Mouse (Mus musculus): ENCODE measurements around the gene Btla. TPM values are rescaled to one million over a fixed set of nuclear protein-coding genes. Genes with fewer than 3 reads are reported as not detected.
A peak's percentile ranks its signal among the peaks of the same experiment; 100 is the strongest.

The Btla gene
- polyA plus RNA-seq, 1 experiment from 2014 or later: 0.13 TPM

DNA sequence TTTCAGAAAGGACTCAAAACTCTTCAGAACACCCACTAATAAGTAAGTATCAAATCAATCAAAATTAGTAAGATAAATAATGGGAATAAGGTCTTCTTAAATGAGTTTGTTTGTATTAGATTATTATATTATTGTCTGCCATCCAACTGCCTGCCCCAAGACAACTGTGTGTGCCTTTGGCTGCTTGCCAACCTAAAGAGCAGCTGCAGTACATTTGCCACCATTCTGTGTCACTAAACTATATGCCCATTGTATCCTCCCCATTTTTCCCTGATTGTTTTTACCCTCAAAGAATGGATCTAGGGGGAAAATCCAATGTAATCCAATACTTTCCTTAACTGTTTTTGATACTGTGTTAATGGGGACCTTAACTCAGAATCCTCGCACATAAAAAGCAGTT lies 18.6 kb downstream of the Btla start:
- TF ChIP-seq CTCF (IDR thresholded peaks at IDR 0.05; ENCODE audit: low read depth): no peak
- H3K9me3 ChIP-seq (ENCODE audit: low read depth, low read length): no peaks in the 10 kb centered on the region
- H3K27me3 ChIP-seq (ENCODE audit: insufficient read depth, low read length): no peaks in the 10 kb centered on the region
- no peaks in the 10 kb centered on the region for H3K4me1 ChIP-seq (ENCODE audit: insufficient read depth)
- DNase-seq (peak; percentile 46), ATAC-seq (ENCODE audit: insufficient read depth) (no peak)
- no peak overlapping the region for H3K9ac ChIP-seq
- 80% methylated on average over 1 of the region's 1 CpGs for WGBS
- H3K4me3 ChIP-seq (ENCODE audit: low read depth, low read length): no peak overlapping the region
- no peak overlapping the region for H3K4me2 ChIP-seq
- H3K36me3 ChIP-seq (ENCODE audit: insufficient read depth): no peaks in the 10 kb centered on the region
- H3K27ac ChIP-seq (ENCODE audit: low read depth): no peak overlapping the region

DNA sequence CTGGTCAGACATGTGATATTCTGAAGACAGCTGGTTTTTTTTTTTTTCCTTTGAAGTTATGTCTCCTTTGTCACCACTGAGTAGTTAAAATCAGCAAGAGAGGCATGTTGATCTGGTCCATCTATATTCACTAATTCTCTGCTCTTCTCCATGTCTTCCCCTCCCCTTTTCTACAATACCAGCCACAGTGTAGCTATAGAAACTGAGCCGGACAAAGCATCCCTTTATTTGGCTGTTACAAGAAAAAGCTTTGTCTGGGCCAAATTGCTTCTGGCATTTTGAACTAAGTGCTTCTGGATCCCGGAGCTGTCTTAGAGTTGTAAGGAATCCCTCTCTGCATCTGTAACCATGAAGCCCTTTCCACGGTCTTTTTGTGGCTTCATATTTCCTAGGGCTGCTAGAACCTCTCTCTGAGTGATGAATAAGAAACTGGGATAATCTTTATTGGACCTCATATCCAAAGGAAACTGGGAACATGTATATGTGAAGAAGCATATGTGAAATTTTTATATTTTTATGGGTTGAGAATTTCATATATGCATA lies 20.9 kb downstream of the Btla start:
- WGBS: 70% methylated on average over 3 of the region's 3 CpGs
- Histone ChIP-seq H3K36me3 (ENCODE audit: insufficient read depth) (no peaks in the 10 kb centered on the region), H3K4me3 (ENCODE audit: low read depth, low read length) (no peak overlapping the region), H3K27me3 (ENCODE audit: insufficient read depth, low read length) (no peaks in the 10 kb centered on the region), H3K9me3 (ENCODE audit: low read depth, low read length) (no peaks in the 10 kb centered on the region), H3K4me2 (no peak overlapping the region), H3K4me1 (ENCODE audit: insufficient read depth) (no peaks in the 10 kb centered on the region), H3K9ac (no peak overlapping the region), H3K27ac (ENCODE audit: low read depth) (no peak overlapping the region)
- TF ChIP-seq CTCF (IDR thresholded peaks at IDR 0.05; ENCODE audit: low read depth): no peak
- DNase-seq (no peak), ATAC-seq (ENCODE audit: insufficient read depth) (no peak)

DNA sequence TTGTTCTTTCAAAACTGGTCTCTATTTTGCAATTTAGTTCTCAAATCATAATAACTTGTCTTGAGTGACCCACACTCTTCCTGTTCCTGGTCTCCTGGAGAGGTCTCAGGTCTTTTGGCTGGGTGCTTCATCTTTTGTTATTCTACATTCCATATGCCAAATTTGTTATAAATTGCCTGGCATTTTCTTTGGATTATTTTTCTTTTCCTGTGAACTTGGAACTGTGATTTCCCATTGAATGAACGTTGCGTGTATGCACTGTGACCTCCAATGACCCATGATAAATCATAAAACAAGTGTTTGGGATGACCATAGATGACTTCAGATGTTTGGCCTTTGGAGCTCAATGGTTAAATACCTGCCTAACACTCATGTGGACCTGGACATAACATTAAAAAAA lies 25.6 kb downstream of the Btla start:
- Histone ChIP-seq H3K27me3 (ENCODE audit: insufficient read depth, low read length) (no peaks in the 10 kb centered on the region), H3K9me3 (ENCODE audit: low read depth, low read length) (no peaks in the 10 kb centered on the region), H3K27ac (ENCODE audit: low read depth) (no peak overlapping the region), H3K9ac (no peak overlapping the region), H3K4me2 (no peak overlapping the region), H3K4me3 (ENCODE audit: low read depth, low read length) (no peak overlapping the region), H3K4me1 (ENCODE audit: insufficient read depth) (no peaks in the 10 kb centered on the region), H3K36me3 (ENCODE audit: insufficient read depth) (no peaks in the 10 kb centered on the region)
- TF ChIP-seq CTCF (IDR thresholded peaks at IDR 0.05; ENCODE audit: low read depth): no peak
- 48% methylated on average over 2 of the region's 2 CpGs for WGBS
- ATAC-seq (ENCODE audit: insufficient read depth): no peak
- peak; percentile 21 for DNase-seq

DNA sequence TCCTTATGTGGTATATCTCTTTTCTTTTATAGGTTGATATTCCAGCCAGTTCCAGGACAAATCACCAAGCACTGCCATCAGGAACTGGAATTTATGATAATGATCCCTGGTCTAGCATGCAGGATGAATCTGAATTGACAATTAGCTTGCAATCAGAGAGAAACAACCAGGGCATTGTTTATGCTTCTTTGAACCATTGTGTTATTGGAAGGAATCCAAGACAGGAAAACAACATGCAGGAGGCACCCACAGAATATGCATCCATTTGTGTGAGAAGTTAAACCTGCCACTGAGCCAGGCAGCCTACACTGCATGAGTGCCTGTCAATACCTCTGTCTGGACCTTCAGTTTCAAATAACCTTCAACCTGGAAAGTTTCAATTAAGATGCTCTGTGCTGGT lies 26.2 kb downstream of the Btla start:
- DNase-seq: peak; percentile 9
- Histone ChIP-seq H3K9me3 (ENCODE audit: low read depth, low read length) (no peaks in the 10 kb centered on the region), H3K4me1 (ENCODE audit: insufficient read depth) (no peaks in the 10 kb centered on the region), H3K36me3 (ENCODE audit: insufficient read depth) (no peaks in the 10 kb centered on the region), H3K4me2 (no peak overlapping the region), H3K27ac (ENCODE audit: low read depth) (no peak overlapping the region), H3K9ac (no peak overlapping the region), H3K4me3 (ENCODE audit: low read depth, low read length) (no peak overlapping the region), H3K27me3 (ENCODE audit: insufficient read depth, low read length) (no peaks in the 10 kb centered on the region)
- ATAC-seq (ENCODE audit: insufficient read depth): no peak
- TF ChIP-seq CTCF (IDR thresholded peaks at IDR 0.05; ENCODE audit: low read depth): no peak

DNA sequence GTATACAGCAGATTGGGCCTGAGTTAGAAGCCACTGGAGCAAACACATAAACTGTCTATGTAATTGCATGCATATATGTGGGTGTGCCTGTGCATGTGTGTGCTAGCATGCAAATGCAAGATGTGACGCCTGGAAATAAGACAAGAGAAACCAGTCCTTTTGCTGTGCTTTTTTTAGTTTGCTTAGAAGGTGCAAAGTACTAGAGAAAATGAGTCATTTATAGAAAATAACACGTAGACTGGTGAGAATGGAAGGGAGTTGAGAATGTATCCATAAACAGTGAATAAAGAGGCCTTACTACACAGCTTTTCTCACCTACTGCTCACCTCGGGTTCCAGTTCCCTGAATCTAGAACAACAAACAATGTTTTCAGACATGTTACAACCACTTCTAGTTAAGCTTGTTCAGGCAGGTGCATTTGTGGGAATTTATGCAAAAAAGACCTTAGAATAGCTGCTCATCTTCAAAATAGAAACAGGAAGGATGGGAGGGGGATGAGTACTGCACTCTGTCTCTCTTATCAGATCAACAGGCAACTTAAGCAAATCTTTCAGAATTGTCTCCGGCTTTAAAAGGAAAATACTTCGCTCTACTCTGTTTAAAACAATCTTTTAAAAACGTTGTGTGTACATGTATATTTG lies 27.8 kb downstream of the Btla start:
- H3K4me1 ChIP-seq (ENCODE audit: insufficient read depth): no peaks in the 10 kb centered on the region
- no peak overlapping the region for H3K4me2 ChIP-seq
- H3K36me3 ChIP-seq (ENCODE audit: insufficient read depth): no peaks in the 10 kb centered on the region
- 79% methylated on average over 6 of the region's 6 CpGs for WGBS
- no peak for TF ChIP-seq CTCF (IDR thresholded peaks at IDR 0.05; ENCODE audit: low read depth)
- no peak overlapping the region for H3K27ac ChIP-seq (ENCODE audit: low read depth)
- ATAC-seq (ENCODE audit: insufficient read depth) (no peak), DNase-seq (no peak)
- H3K9ac ChIP-seq: no peak overlapping the region
- H3K4me3 ChIP-seq (ENCODE audit: low read depth, low read length): no peak overlapping the region
- no peaks in the 10 kb centered on the region for H3K9me3 ChIP-seq (ENCODE audit: low read depth, low read length)
- no peaks in the 10 kb centered on the region for H3K27me3 ChIP-seq (ENCODE audit: insufficient read depth, low read length)

DNA sequence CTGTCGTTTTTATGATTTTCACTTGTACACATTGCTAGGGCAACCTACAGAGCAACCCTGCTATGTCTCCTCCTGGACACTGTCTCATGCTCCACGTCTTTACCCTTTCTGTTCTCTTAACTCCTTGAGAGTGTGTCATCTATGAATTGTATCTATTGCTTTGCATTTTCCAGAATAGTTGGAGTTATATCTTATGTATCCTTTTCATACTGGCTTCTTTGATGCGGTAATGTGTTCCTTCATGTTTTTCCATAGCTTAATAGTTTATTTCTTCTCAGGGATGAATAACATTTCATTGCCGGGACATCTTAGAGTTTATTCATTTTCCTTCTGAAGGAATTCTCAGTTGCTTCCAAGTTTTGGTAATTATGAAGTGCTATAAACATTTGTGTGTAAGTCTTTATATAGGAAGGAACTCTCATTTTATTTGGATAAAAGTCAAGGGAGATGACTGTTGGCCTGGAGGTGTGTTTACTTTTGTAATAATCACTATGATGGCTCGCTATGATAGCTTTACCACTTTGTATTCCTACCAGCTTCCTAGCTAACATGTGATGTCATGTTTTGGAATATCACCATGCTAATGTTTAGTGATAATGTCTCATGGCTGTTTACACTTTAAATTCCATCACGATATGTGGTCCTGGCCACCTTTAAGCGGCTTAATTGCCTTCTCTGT lies 31.2 kb downstream of the Btla start:
- H3K27me3 ChIP-seq (ENCODE audit: insufficient read depth, low read length): no peaks in the 10 kb centered on the region
- H3K9ac ChIP-seq: no peak overlapping the region
- TF ChIP-seq CTCF (IDR thresholded peaks at IDR 0.05; ENCODE audit: low read depth): no peak
- no peaks in the 10 kb centered on the region for H3K4me1 ChIP-seq (ENCODE audit: insufficient read depth)
- no peak overlapping the region for H3K4me2 ChIP-seq
- peak; percentile 80 for ATAC-seq (ENCODE audit: insufficient read depth)
- WGBS: 52% methylated on average over 7 of the region's 7 CpGs
- peak; percentile 68 for DNase-seq
- H3K4me3 ChIP-seq (ENCODE audit: low read depth, low read length): no peak overlapping the region
- no peak overlapping the region for H3K27ac ChIP-seq (ENCODE audit: low read depth)
- H3K36me3 ChIP-seq (ENCODE audit: insufficient read depth): no peaks in the 10 kb centered on the region
- no peaks in the 10 kb centered on the region for H3K9me3 ChIP-seq (ENCODE audit: low read depth, low read length)

DNA sequence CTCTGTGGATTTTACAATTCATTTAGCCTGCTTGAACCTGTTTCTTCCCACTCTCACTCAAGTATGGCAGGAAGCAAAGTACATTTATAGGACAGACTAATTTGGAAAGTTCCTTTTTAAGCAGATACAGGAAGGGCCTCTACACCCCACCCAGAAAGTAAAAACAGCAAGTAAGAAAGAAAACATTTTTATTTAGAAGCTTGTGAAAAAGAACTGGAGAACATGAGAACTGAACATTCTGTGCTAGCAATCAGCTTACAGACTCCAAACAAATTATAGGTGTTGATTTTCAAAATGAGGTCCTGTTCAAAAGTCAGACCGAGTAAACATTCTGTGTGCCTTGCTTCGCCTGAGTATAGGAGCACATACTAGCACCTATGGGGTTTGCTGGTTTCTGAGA lies 32.8 kb downstream of the Btla start:
- Histone ChIP-seq H3K4me3 (ENCODE audit: low read depth, low read length) (no peak overlapping the region), H3K27ac (ENCODE audit: low read depth) (no peak overlapping the region), H3K4me2 (no peak overlapping the region), H3K9ac (no peak overlapping the region), H3K9me3 (ENCODE audit: low read depth, low read length) (no peaks in the 10 kb centered on the region), H3K27me3 (ENCODE audit: insufficient read depth, low read length) (no peaks in the 10 kb centered on the region), H3K36me3 (ENCODE audit: insufficient read depth) (no peaks in the 10 kb centered on the region), H3K4me1 (ENCODE audit: insufficient read depth) (no peaks in the 10 kb centered on the region)
- no peak for TF ChIP-seq CTCF (IDR thresholded peaks at IDR 0.05; ENCODE audit: low read depth)
- WGBS: 76% methylated on average over 2 of the region's 2 CpGs
- DNase-seq (no peak), ATAC-seq (ENCODE audit: insufficient read depth) (no peak)

Measured in lung, embryonic 14.5 days (tissue).